In genomic region chr4:98500875-98501274, GRCm38 (mm10) we compare ENCODE assay signal across 17 mouse cellular contexts.
A peak's percentile ranks its signal among the peaks of the same experiment; 100 is the strongest.
DNase-seq lines count a peak whose midpoint lies in the region; ATAC-seq and TF ChIP-seq lines count a peak whose summit lies in the region.
"Had no signal": no experiment of that assay in that cellular context is flagged by ENCODE, and none has a peak within 500 bp of the region (broad histone marks: within the 10 kb centered on the region; RNA-seq: fewer than 3 reads in every experiment).

No protein-coding gene starts in this region.

- CTCF ChIA-PET in Patski (lab: Charles Lee): interaction anchor here (0.9 kb wide), 1 partner anchor 14 kb away, joined by 3 read pairs; no protein-coding TSS in a partner anchor

- no peaks in the 10 kb centered on the region for H3K27me3 ChIP-seq in Patski
- H3K27me3 ChIP-seq in liver, postnatal 0 days (ENCODE audit: insufficient read depth, low read length): no peaks in the 10 kb centered on the region
- H3K27me3 ChIP-seq: hindbrain, embryonic 12.5 days; liver, embryonic 13.5 days; lung, embryonic 15.5 days; midbrain, embryonic 13.5 days; stomach, embryonic 15.5 days had no signal

- peak; percentile 20 to 48 for DNase-seq in lung, adult 18-20 months
- no peak for DNase-seq in lung, postnatal 4 days
- DNase-seq in NIH3T3 (ENCODE audit: low read depth): peak; percentile 31
- DNase-seq in Patski (ENCODE audit: low read depth, low spot score): no peak
- DNase-seq in adrenal gland, postnatal 25 days: peak; percentile 53
- DNase-seq in frontal cortex, postnatal 36 days (ENCODE audit: low spot score in 2 of 2): no peak
- DNase-seq in liver, postnatal 0 days: no peak
- DNase-seq: cerebellum, adult 18-20 months; gastrocnemius, postnatal 14 days; heart, adult 2 months; liver, embryonic 13.5 days had no signal

- ATAC-seq in Patski: peak; percentile 54
- ATAC-seq in liver, postnatal 0 days: no peak
- ATAC-seq: forebrain, embryonic 16.5 days; intestine, postnatal 0 days; midbrain, embryonic 13.5 days had no signal

- WGBS in liver, postnatal 0 days (ENCODE audit: insufficient replicate concordance): 68% methylated on average over 2 of the region's 2 CpGs

- TF ChIP-seq EP300 in liver, postnatal 0 days (IDR thresholded peaks at IDR 0.05; ENCODE audit: low read depth): no peak

- H3K4me1 ChIP-seq in liver, postnatal 0 days (ENCODE audit: insufficient read depth): no peaks in the 10 kb centered on the region
- H3K4me1 ChIP-seq: hindbrain, embryonic 12.5 days; liver, embryonic 13.5 days; lung, embryonic 15.5 days; midbrain, embryonic 13.5 days; stomach, embryonic 15.5 days had no signal

- in situ Hi-C loops in Patski (cut with MboI; ENCODE audit: low pct_unique_long_range_greater_than_20kb): no loop called here

- H3K36me3 ChIP-seq in liver, postnatal 0 days (replicated peaks; ENCODE audit: insufficient read depth, low read length): no peaks in the 10 kb centered on the region
- H3K36me3 ChIP-seq: liver, embryonic 13.5 days; stomach, embryonic 15.5 days had no signal

- no peaks in the 10 kb centered on the region for H3K9me3 ChIP-seq in liver, postnatal 0 days (ENCODE audit: low read length)
- H3K9me3 ChIP-seq: hindbrain, embryonic 12.5 days; liver, embryonic 13.5 days; lung, embryonic 15.5 days; midbrain, embryonic 13.5 days; stomach, embryonic 15.5 days had no signal

- H3K9ac ChIP-seq in liver, postnatal 0 days (replicated peaks): no peak overlapping the region
- H3K9ac ChIP-seq: hindbrain, embryonic 12.5 days; liver, embryonic 13.5 days; lung, embryonic 15.5 days; midbrain, embryonic 13.5 days; stomach, embryonic 15.5 days had no signal

- no peak overlapping the region for H3K4me2 ChIP-seq in liver, postnatal 0 days (ENCODE audit: low read depth, low read length)
- H3K4me2 ChIP-seq: hindbrain, embryonic 12.5 days; liver, embryonic 13.5 days; lung, embryonic 15.5 days; midbrain, embryonic 13.5 days; stomach, embryonic 15.5 days had no signal

- no peak overlapping the region for H3K27ac ChIP-seq in liver, postnatal 0 days (ENCODE audit: low read depth)
- H3K27ac ChIP-seq: heart, adult 2 months; hindbrain, embryonic 12.5 days; liver, embryonic 13.5 days; lung, embryonic 15.5 days; midbrain, embryonic 13.5 days; stomach, embryonic 15.5 days had no signal

- no peak for TF ChIP-seq CTCF in Patski (IDR thresholded peaks at IDR 0.05)
- no peak for TF ChIP-seq CTCF in liver, postnatal 0 days (IDR thresholded peaks at IDR 0.05; ENCODE audit: low read depth)

- H3K4me3 ChIP-seq in liver, postnatal 0 days (ENCODE audit: low read depth, low read length): no peak overlapping the region
- H3K4me3 ChIP-seq: heart, adult 2 months; hindbrain, embryonic 12.5 days; liver, embryonic 13.5 days; lung, embryonic 15.5 days; midbrain, embryonic 13.5 days; stomach, embryonic 15.5 days had no signal

- POLR2A ChIA-PET in Patski (lab: Charles Lee): no interaction called here

Comparison
In these comparisons a context has a peak if more than half of its experiments do, and no peak if none do; other contexts are left out.
1. DNase-seq: peak in lung, adult 18-20 months (2 of 2), NIH3T3 (single experiment) and adrenal gland, postnatal 25 days (single experiment); none in lung, postnatal 4 days (0 of 2), Patski (single experiment), frontal cortex, postnatal 36 days (0 of 2) and liver, postnatal 0 days (single experiment).